Mouse (Mus musculus) lung, adult 2 months (tissue): ENCODE measurements around the gene Lamtor3. TPM values are rescaled to one million over a fixed set of nuclear protein-coding genes. Genes with fewer than 3 reads are reported as not detected.

Source experiments
- DNase-seq: peaks from one replicate; pipeline ENCODE4 v3.0.0; 2022
- H3K4me1 ChIP-seq: fragments of 200-500 bp; 2 replicates; pipeline ENCODE4 v1.6.1; 2011; ENCODE audit warnings: low read length; ENCODE audit not compliant: control insufficient read depth, insufficient read depth
- H3K4me3 ChIP-seq: fragments of 200-500 bp; replicated peaks from 2 replicates; pipeline ENCODE3; 2011; ENCODE audit warnings: low read depth, mild to moderate bottlenecking, control low read depth, low read length; ENCODE audit errors: extremely low read depth
- CTCF ChIP-seq: fragments of 200-500 bp; IDR thresholded peaks from 2 replicates; pipeline ENCODE4 v1.5.1; 2011; ENCODE audit warnings: mild to moderate bottlenecking, low read length, control low read depth; ENCODE audit not compliant: insufficient read depth
- POLR2A ChIP-seq: fragments of 200-500 bp; IDR thresholded peaks from 2 replicates; pipeline ENCODE4 v1.6.1; 2011; ENCODE audit warnings: low read depth, mild to moderate bottlenecking, control low read depth, low read length, borderline replicate concordance; ENCODE audit errors: extremely low read depth
- WGBS: fragments of 180-500 bp; shearing (Covaris S2); methylation state at CpG from one replicate; pipeline ENCODE4 v1.1.7; 2018; 5-methylcytosine and 5-hydroxymethylcytosine counted together
- polyA plus RNA-seq: library from polyadenylated mRNA; depleted of rRNA; stranded (reverse); fragments of >200 nt; gene quantifications from 2 replicates; pipeline ENCODE4 v1.2.3, GENCODE M21; 2012; rRNA removed

Lamtor3 gene
- polyA plus RNA-seq, 1 experiment = 31.7 TPM

- TF ChIP-seq POLR2A = no peak
- no peak for TF ChIP-seq CTCF
- Histone ChIP-seq H3K4me1 (peaks cover 5% of the 10 kb centered on the region; the same call in 1 of the 2 replicates), H3K4me3 (no peak overlapping the region)
- DNase-seq = no peak
- WGBS = 38% methylated on average over 9 of the region's 9 CpGs
Observed at GRCm38 (mm10) chr3:137968820-137969486, 50.6 kb downstream of the Lamtor3 start.

- TF ChIP-seq CTCF (no peak), POLR2A (no peak)
- DNase-seq = no peak
- H3K4me1 ChIP-seq = peaks cover 5% of the 10 kb centered on the region
- 61% methylated on average over 12 of the region's 12 CpGs for WGBS
- no peak overlapping the region for H3K4me3 ChIP-seq
Observed at GRCm38 (mm10) chr3:137969951-137970350, 51.6 kb downstream of the Lamtor3 start.

- no peak overlapping the region for H3K4me3 ChIP-seq
- TF ChIP-seq CTCF (no peak), POLR2A (no peak)
- peaks cover 5% of the 10 kb centered on the region for H3K4me1 ChIP-seq
- 56% methylated on average over 5 of the region's 5 CpGs for WGBS
- no peak for DNase-seq
Observed at GRCm38 (mm10) chr3:137972224-137972623, 53.9 kb downstream of the Lamtor3 start.

- H3K4me1 ChIP-seq = peaks cover 3% of the 10 kb centered on the region
- H3K4me3 ChIP-seq = no peak overlapping the region
- DNase-seq = no peak
- TF ChIP-seq CTCF (no peak), POLR2A (no peak)
- 79% methylated on average over 7 of the region's 7 CpGs for WGBS
Observed at GRCm38 (mm10) chr3:137972989-137973388, 54.7 kb downstream of the Lamtor3 start.

- TF ChIP-seq CTCF = no peak
- no peak for TF ChIP-seq POLR2A
- no peak for DNase-seq
- WGBS = 78% methylated on average over 8 of the region's 8 CpGs
- peaks cover under 1% of the 10 kb centered on the region; the same call in 1 of the 2 replicates for H3K4me1 ChIP-seq
- no peak overlapping the region for H3K4me3 ChIP-seq
Observed at GRCm38 (mm10) chr3:137974306-137974705, 56.0 kb downstream of the Lamtor3 start.

GRCm38 (mm10) chr3:137975435-137975834, 57.1 kb downstream of the Lamtor3 start:
- no peak for DNase-seq
- Histone ChIP-seq H3K4me1 (no peaks in the 10 kb centered on the region; the same call in 1 of the 2 replicates), H3K4me3 (no peak overlapping the region)
- WGBS = 87% methylated on average over 7 of the region's 7 CpGs
- TF ChIP-seq CTCF (no peak), POLR2A (no peak)

- DNase-seq = no peak
- 86% methylated on average over 17 of the region's 17 CpGs for WGBS
- no peak overlapping the region for H3K4me3 ChIP-seq
- TF ChIP-seq CTCF (no peak), POLR2A (no peak)
- no peaks in the 10 kb centered on the region; the same call in 1 of the 2 replicates for H3K4me1 ChIP-seq
Observed at GRCm38 (mm10) chr3:137975856-137976423, 57.6 kb downstream of the Lamtor3 start.

GRCm38 (mm10) chr3:137976943-137977628, 58.8 kb downstream of the Lamtor3 start:
- 75% methylated on average over 9 of the region's 9 CpGs for WGBS

GRCm38 (mm10) chr3:137977629-137978041, 59.3 kb downstream of the Lamtor3 start:
- TF ChIP-seq POLR2A (no peak), CTCF (no peak)
- Histone ChIP-seq H3K4me3 (no peak overlapping the region), H3K4me1 (no peaks in the 10 kb centered on the region; the same call in 1 of the 2 replicates)
- 81% methylated on average over 6 of the region's 6 CpGs for WGBS
- no peak for DNase-seq

More at GRCm38 (mm10) chr3:137976943-137977628, 58.8 kb downstream of the Lamtor3 start:
- H3K4me1 ChIP-seq = no peaks in the 10 kb centered on the region; the same call in 1 of the 2 replicates
- TF ChIP-seq POLR2A (no peak), CTCF (no peak)
- no peak overlapping the region for H3K4me3 ChIP-seq
- no peak for DNase-seq

GRCm38 (mm10) chr3:137978233-137978632, 59.9 kb downstream of the Lamtor3 start:
- no peak for TF ChIP-seq POLR2A
- TF ChIP-seq CTCF = no peak
- DNase-seq = no peak
- H3K4me1 ChIP-seq = no peaks in the 10 kb centered on the region; the same call in 1 of the 2 replicates
- H3K4me3 ChIP-seq = no peak overlapping the region
- WGBS = 72% methylated on average over 5 of the region's 5 CpGs

Other genes with a start within 250 kb of the Lamtor3 start
- not detected in 2 replicates for gene Gm21962, start 247.0 kb upstream of the Lamtor3 start, polyA plus RNA-seq
- gene H2afz, start 54.0 kb upstream of the Lamtor3 start, polyA plus RNA-seq = 400 and 437 TPM in 2 replicates
- 3.7 and 6.1 TPM in 2 replicates for gene Dnajb14, start 50.8 kb upstream of the Lamtor3 start, polyA plus RNA-seq
- gene Dapp1, start 63.0 kb downstream of the Lamtor3 start, polyA plus RNA-seq = 4.5 and 7.1 TPM in 2 replicates
- 0.15 and 2.3 TPM in 2 replicates for gene 1110002E22Rik, start 146.5 kb downstream of the Lamtor3 start, polyA plus RNA-seq
- gene Gm5105, start 148.9 kb downstream of the Lamtor3 start, polyA plus RNA-seq = 0.15 and 0.18 TPM in 2 replicates
- gene Trmt10a, start 224.9 kb downstream of the Lamtor3 start, polyA plus RNA-seq = 0.74 and 1.6 TPM in 2 replicates
- 0.70 and 0.91 TPM in 2 replicates for gene Mttp, start 226.5 kb downstream of the Lamtor3 start, polyA plus RNA-seq